Mouse (Mus musculus) MEL (cell line): ENCODE results near the gene Ctc1. TPM values are rescaled to one million over a fixed set of nuclear protein-coding genes. Genes with fewer than 3 reads are reported as not detected.

Experiments used
- DNase-seq: peaks from one replicate; pipeline ENCODE4 v3.0.0; 2011; ENCODE audit warnings: low read depth, low spot score
- H3K27ac ChIP-seq: 2 replicates; pipeline ENCODE4 v1.5.1; 2012; ENCODE audit warnings: low read depth, mild to moderate bottlenecking, control low read depth, low read length, moderate library complexity; ENCODE audit not compliant: control insufficient read depth
- H3K27me3 ChIP-seq, 2 experiments: fragments of 150-350 bp in 1 of 2; sonication (generic) in 1 of 2; 2 replicates each; pipeline ENCODE4 v1.6.1; 2012; ENCODE audit warnings: low read length in 2 of 2, mild to moderate bottlenecking in 2 of 2, improper control_type of control experiment in 1 of 2, moderate library complexity in 1 of 2; ENCODE audit not compliant: insufficient read depth in 2 of 2, control insufficient read depth in 1 of 2
- H3K36me3 ChIP-seq, 2 experiments: 2 replicates each; pipeline ENCODE4 v1.6.1; 2012 to 2014; ENCODE audit warnings: low read length in 2 of 2, improper control_type of control experiment in 1 of 2, inconsistent platforms in 1 of 2, mild to moderate bottlenecking in 1 of 2; ENCODE audit not compliant: insufficient read depth in 2 of 2, control insufficient read depth in 1 of 2
- H3K4me1 ChIP-seq, 2 experiments: fragments of 150-350 bp in 1 of 2; sonication (generic) in 1 of 2; 2 replicates each; pipeline ENCODE4 v1.6.1; 2012; ENCODE audit warnings: low read length in 2 of 2, improper control_type of control experiment in 1 of 2, mild to moderate bottlenecking in 1 of 2; ENCODE audit not compliant: insufficient read depth in 2 of 2, control insufficient read depth in 1 of 2
- H3K4me3 ChIP-seq, 2 experiments: fragments of 150-350 bp in 1 of 2; sonication (generic) in 1 of 2; 2 replicates each; pipeline ENCODE4 v1.5.1; 2012; ENCODE audit warnings: low read depth in 2 of 2, low read length in 2 of 2, mild to moderate bottlenecking in 2 of 2, moderate library complexity in 2 of 2, control low read depth in 1 of 2, improper control_type of control experiment in 1 of 2; ENCODE audit not compliant: control insufficient read depth in 1 of 2, insufficient read depth in 1 of 2
- H3K79me2 ChIP-seq: 2 replicates; pipeline ENCODE4 v1.6.1; 2012; ENCODE audit warnings: mild to moderate bottlenecking, low read length, moderate library complexity; ENCODE audit not compliant: control insufficient read depth, poor library complexity, insufficient read depth
- H3K9ac ChIP-seq: 2 replicates; pipeline ENCODE4 v1.6.1; 2012; ENCODE audit warnings: low read depth, mild to moderate bottlenecking, control low read depth, low read length, moderate library complexity; ENCODE audit not compliant: control insufficient read depth, poor library complexity, severe bottlenecking
- H3K9me3 ChIP-seq: fragments of 150-350 bp; sonication (generic); replicated peaks from 2 replicates; pipeline ENCODE4 v1.6.1; 2012; ENCODE audit warnings: mild to moderate bottlenecking, low read length, improper control_type of control experiment, moderate library complexity; ENCODE audit not compliant: insufficient read depth
- CHD2 ChIP-seq: IDR thresholded peaks from 2 replicates; pipeline ENCODE4 v1.6.1; 2011; ENCODE audit warnings: low read length, improper control_type of control experiment
- E2F4 ChIP-seq: IDR thresholded peaks from 2 replicates; pipeline ENCODE4 v1.6.1; 2011; ENCODE audit warnings: low read depth, low read length, improper control_type of control experiment, borderline replicate concordance
- ELF1 ChIP-seq: IDR thresholded peaks from 2 replicates; pipeline ENCODE4 v1.6.1; 2014; ENCODE audit warnings: low read depth, mild to moderate bottlenecking, inconsistent platforms, low read length, improper control_type of control experiment, moderate library complexity
- EP300 ChIP-seq, 2 experiments: IDR thresholded peaks; 2 replicates each; pipeline ENCODE4 v1.6.1; 2011; ENCODE audit warnings: improper control_type of control experiment in 2 of 2, low read length in 2 of 2, low read depth in 1 of 2, mild to moderate bottlenecking in 1 of 2
- GATA1 ChIP-seq: IDR thresholded peaks from 2 replicates; pipeline ENCODE4 v1.6.1; 2011; ENCODE audit warnings: low read depth, low read length, improper control_type of control experiment
- KAT2A ChIP-seq: conservative IDR thresholded peaks from 2 replicates; pipeline ENCODE4 v1.6.1; 2012; ENCODE audit warnings: low read depth, low read length, improper control_type of control experiment, inconsistent platforms
- MAX ChIP-seq: IDR thresholded peaks from 2 replicates; pipeline ENCODE4 v1.6.1; 2011; ENCODE audit warnings: low read length, improper control_type of control experiment
- MAZ ChIP-seq: IDR thresholded peaks from 2 replicates; pipeline ENCODE4 v1.6.1; 2012; ENCODE audit warnings: low read depth, mild to moderate bottlenecking, inconsistent platforms, low read length, improper control_type of control experiment
- MEF2A ChIP-seq: IDR thresholded peaks from 2 replicates; pipeline ENCODE4 v1.6.1; 2014; ENCODE audit warnings: low read depth, mild to moderate bottlenecking, inconsistent platforms, low read length, improper control_type of control experiment; ENCODE audit not compliant: poor library complexity, insufficient replicate concordance, severe bottlenecking; ENCODE audit errors: extremely low read depth
- MXI1 ChIP-seq: IDR thresholded peaks from 2 replicates; pipeline ENCODE4 v1.6.1; 2011; ENCODE audit warnings: mild to moderate bottlenecking, low read depth, low read length, improper control_type of control experiment
- MYC ChIP-seq: IDR thresholded peaks from 2 replicates; pipeline ENCODE4 v1.6.1; 2011; ENCODE audit warnings: low read depth, mild to moderate bottlenecking, low read length, improper control_type of control experiment, moderate library complexity
- NELFE ChIP-seq: IDR thresholded peaks from 2 replicates; pipeline ENCODE4 v1.6.1; 2011; ENCODE audit warnings: low read depth, low read length, improper control_type of control experiment
- NRF1 ChIP-seq: IDR thresholded peaks from 2 replicates; pipeline ENCODE4 v1.6.1; 2014; ENCODE audit warnings: low read depth, mild to moderate bottlenecking, inconsistent platforms, low read length, improper control_type of control experiment, moderate library complexity; ENCODE audit not compliant: poor library complexity, insufficient read depth, severe bottlenecking
- POLR2A ChIP-seq, 2 experiments: IDR thresholded peaks; 2 replicates each; pipeline ENCODE4 v1.6.1; 2011 to 2012; ENCODE audit warnings: low read length in 2 of 2, mild to moderate bottlenecking in 2 of 2, control low read depth in 1 of 2, improper control_type of control experiment in 1 of 2, low read depth in 1 of 2, moderate library complexity in 1 of 2; ENCODE audit not compliant: control insufficient read depth in 1 of 2, insufficient read depth in 1 of 2, poor library complexity in 1 of 2
- POLR2AphosphoS5 ChIP-seq: IDR thresholded peaks from 2 replicates; pipeline ENCODE4 v1.6.1; 2012; ENCODE audit warnings: low read depth, borderline replicate concordance, mild to moderate bottlenecking, inconsistent platforms, low read length, moderate library complexity, mixed read lengths
- RCOR1 ChIP-seq: IDR thresholded peaks from 2 replicates; pipeline ENCODE4 v1.6.1; 2012; ENCODE audit warnings: low read depth, mild to moderate bottlenecking, inconsistent platforms, low read length, improper control_type of control experiment
- SIN3A ChIP-seq: IDR thresholded peaks from 2 replicates; pipeline ENCODE4 v1.6.1; 2012; ENCODE audit warnings: low read length, improper control_type of control experiment, inconsistent platforms
- TAL1 ChIP-seq: IDR thresholded peaks from 2 replicates; pipeline ENCODE4 v1.6.1; 2012; ENCODE audit warnings: mild to moderate bottlenecking, inconsistent platforms, low read length, moderate library complexity, mixed read lengths
- TBP ChIP-seq: IDR thresholded peaks from 2 replicates; pipeline ENCODE4 v1.8.0; 2011; ENCODE audit warnings: low read depth, low read length, improper control_type of control experiment
- UBTF ChIP-seq: IDR thresholded peaks from 2 replicates; pipeline ENCODE4 v1.6.1; 2012; ENCODE audit warnings: low read depth, mild to moderate bottlenecking, inconsistent platforms, low read length, improper control_type of control experiment, moderate library complexity, borderline replicate concordance; ENCODE audit not compliant: insufficient read depth
- USF1 ChIP-seq: IDR thresholded peaks from 2 replicates; pipeline ENCODE4 v1.6.1; 2014; ENCODE audit warnings: low read depth, mild to moderate bottlenecking, inconsistent platforms, low read length, improper control_type of control experiment, moderate library complexity
- ZKSCAN1 ChIP-seq: IDR thresholded peaks from 2 replicates; pipeline ENCODE4 v1.6.1; 2012; ENCODE audit warnings: low read depth, mild to moderate bottlenecking, inconsistent platforms, low read length, improper control_type of control experiment, moderate library complexity
- ZNF384 ChIP-seq: IDR thresholded peaks from 2 replicates; pipeline ENCODE4 v1.6.1; 2012; ENCODE audit warnings: low read depth, mild to moderate bottlenecking, inconsistent platforms, low read length, improper control_type of control experiment
- polyA plus RNA-seq, 2 experiments: library from polyadenylated mRNA; stranded (reverse) in 1 of 2; unstranded in 1 of 2; fragments of >175 nt in 1 of 2; fragments of >200 nt in 1 of 2; gene quantifications; 2 replicates each; pipeline versions ENCODE4 v1.2.1 to v1.2.4; 2012; ENCODE audit warnings: low replicate concordance in 2 of 2, low read depth in 1 of 2; ENCODE audit not compliant: insufficient read length in 2 of 2, insufficient read depth in 1 of 2, missing spikeins in 1 of 2
- total RNA-seq: library from RNA; depleted of rRNA; stranded (reverse); fragments of 300-350 nt; gene quantifications from 2 replicates; pipeline ENCODE4 v1.2.3, GENCODE M21; 2012

Gene Ctc1
- total and polyA plus RNA-seq, 3 experiments = 16.0 to 59.1 TPM; not detected in 1

- TF ChIP-seq TBP = peak; percentile 95
- TF ChIP-seq USF1 = no peak
- TF ChIP-seq RCOR1 = no peak
- TF ChIP-seq MXI1 = no peak
- no peak for TF ChIP-seq ELF1
- peak; percentile 81 for TF ChIP-seq ZNF384
- TF ChIP-seq ZKSCAN1 = no peak
- TF ChIP-seq MYC = 0 out of 2 replicates have a peak, but pooled peaks have one; percentile 13
- TF ChIP-seq POLR2AphosphoS5 = no peak
- no peak for TF ChIP-seq KAT2A
- no peak for TF ChIP-seq MEF2A
- TF ChIP-seq GATA1 = no peak
- TF ChIP-seq NELFE = no peak
- TF ChIP-seq NRF1 = no peak
- peak overlapping the region; percentile 63 for H3K9ac ChIP-seq
- no peaks in the 10 kb centered on the region for H3K27me3 ChIP-seq
- H3K9me3 ChIP-seq = no peaks in the 10 kb centered on the region
- peak overlapping the region; percentile 61 for H3K27ac ChIP-seq
- H3K79me2 ChIP-seq = peaks cover 3% of the 10 kb centered on the region; the same call in 1 of the 2 replicates
- DNase-seq = peak; percentile 90
- H3K4me3 ChIP-seq = peak overlapping the region; percentile 49 to 50
- peaks cover 0 to 8% of the 10 kb centered on the region in 2 experiments; a peak in 2 of 4 replicates for H3K4me1 ChIP-seq
- peaks cover 0 to 5% of the 10 kb centered on the region in 2 experiments; a peak in 1 of 4 replicates for H3K36me3 ChIP-seq
Observed at GRCm38 (mm10) chr11:69065394-69065925, 49.7 kb downstream of the Ctc1 start.

- Histone ChIP-seq H3K9me3 (no peaks in the 10 kb centered on the region), H3K27ac (peak overlapping the region; percentile 61), H3K36me3 (peaks cover 0 to 4% of the 10 kb centered on the region in 2 experiments; a peak in 1 of 4 replicates), H3K4me3 (peak overlapping the region; percentile 49 to 50), H3K9ac (peak overlapping the region; percentile 63), H3K27me3 (no peaks in the 10 kb centered on the region), H3K4me1 (peaks cover 0 to 8% of the 10 kb centered on the region in 2 experiments; a peak in 1 of 4 replicates), H3K79me2 (peaks cover 5% of the 10 kb centered on the region; the same call in 1 of the 2 replicates)
- TF ChIP-seq CHD2 (no peak), POLR2A (IDR thresholded peaks at IDR 0.05; ENCODE audit: control insufficient read depth in 1 of 2, insufficient read depth in 1 of 2, low read depth in 1 of 2, low read length in 2 of 2, poor library complexity in 1 of 2) (peak; percentile 44 to 67; a peak in 3 of 4 replicates), MXI1 (peak; percentile 98), MAZ (no peak), SIN3A (peak; percentile 37), E2F4 (peak; percentile 60; the same call in 1 of the 2 replicates), MYC (peak; percentile 97), TBP (0 out of 2 replicates have a peak, but pooled peaks have one; percentile 27), RCOR1 (no peak), UBTF (0 out of 2 replicates have a peak, but pooled peaks have one; percentile 31), GATA1 (peak; percentile 83), USF1 (peak; percentile 85), MAX (peak; percentile 97), NELFE (peak; percentile 57), TAL1 (no peak), EP300 (IDR thresholded peaks at IDR 0.05; ENCODE audit: low read depth in 1 of 2, low read length in 2 of 2) (peak in 1 of 2 experiments; percentile 13; a peak in 1 of 4 replicates)
- DNase-seq = peak; percentile 90
Observed at GRCm38 (mm10) chr11:69066163-69066861, 50.6 kb downstream of the Ctc1 start.
